In genomic region chr5:140735297-140735696, GRCm38 (mm10) we compare ENCODE assay signal across 8 mouse cellular contexts. TPM values are rescaled to one million over a fixed set of nuclear protein-coding genes. Genes with fewer than 3 reads are reported as not detected.
DNase-seq lines count a peak whose midpoint lies in the region; ATAC-seq and TF ChIP-seq lines count a peak whose summit lies in the region.

No protein-coding gene starts in this region.

- peaks cover 54% of the 10 kb centered on the region for H3K27me3 ChIP-seq in liver, embryonic 12.5 days (replicated peaks)
- H3K27me3 ChIP-seq in midbrain, postnatal 0 days (ENCODE audit: insufficient read depth, low read length), result peaks cover 15% of the 10 kb centered on the region

- no peaks in the 10 kb centered on the region for H3K9me3 ChIP-seq in liver, embryonic 12.5 days (replicated peaks)
- H3K9me3 ChIP-seq in midbrain, postnatal 0 days (ENCODE audit: low read length), result no peaks in the 10 kb centered on the region

- H3K36me3 ChIP-seq in liver, embryonic 12.5 days, result no peaks in the 10 kb centered on the region
- H3K36me3 ChIP-seq in midbrain, postnatal 0 days (ENCODE audit: insufficient read depth, low read length), result no peaks in the 10 kb centered on the region

- H3K9ac ChIP-seq in liver, embryonic 12.5 days, result no peak overlapping the region
- H3K9ac ChIP-seq in midbrain, postnatal 0 days (replicated peaks; ENCODE audit: low read length, poor library complexity, severe bottlenecking), result peak overlapping the region; percentile 33

- intact Hi-C loops in heart, postnatal 10 days (cut with DNase I), result no loop called here

- peak; percentile 55 for DNase-seq in layer of hippocampus, adult 9-11 months
- no peak for DNase-seq in layer of hippocampus, postnatal 36 days
- peak; percentile 30 to 32 for DNase-seq in heart, postnatal 10 days
- peak; percentile 21 for DNase-seq in midbrain, postnatal 0 days (ENCODE audit: low spot score)
- no peak for DNase-seq in cerebellum, postnatal 14 days
- DNase-seq in MN1 (ENCODE audit: low spot score), result no peak

- H3K4me2 ChIP-seq in liver, embryonic 12.5 days, result peak overlapping the region; percentile 55
- peak overlapping the region; percentile 61 for H3K4me2 ChIP-seq in midbrain, postnatal 0 days (ENCODE audit: low read depth, low read length, poor library complexity, severe bottlenecking)

- peak; percentile 35 for ATAC-seq in common myeloid progenitor, adult 5-6 weeks (replicated peaks; ENCODE audit: low read depth, poor library complexity, severe bottlenecking)
- ATAC-seq in liver, embryonic 12.5 days, result peak; percentile 27
- ATAC-seq in midbrain, postnatal 0 days (ENCODE audit: low FRiP score), result peak; percentile 35; the same call in 1 of the 2 replicates

- TF ChIP-seq CTCF in midbrain, postnatal 0 days (IDR thresholded peaks at IDR 0.05), result no peak

- WGBS in liver, embryonic 12.5 days (ENCODE audit: insufficient replicate concordance), result under 1% methylated on average over 22 of the region's 22 CpGs
- under 1% methylated on average over 21 of the region's 22 CpGs for WGBS in midbrain, postnatal 0 days

- H3K4me3 ChIP-seq in liver, embryonic 12.5 days, result peak overlapping the region; percentile 21
- peak overlapping the region; percentile 26 for H3K4me3 ChIP-seq in midbrain, postnatal 0 days (ENCODE audit: low read depth, low read length)

- no peak overlapping the region for H3K27ac ChIP-seq in liver, embryonic 12.5 days
- no peak overlapping the region for H3K27ac ChIP-seq in midbrain, postnatal 0 days (ENCODE audit: low read depth, low read length)

- H3K4me1 ChIP-seq in liver, embryonic 12.5 days, result peaks cover 12% of the 10 kb centered on the region
- no peaks in the 10 kb centered on the region for H3K4me1 ChIP-seq in midbrain, postnatal 0 days (ENCODE audit: insufficient read depth, low read length)

RNA-seq across cellular contexts. Expression of gene Amz1, which starts 11.4 kb away (rescaled TPM):
- total RNA-seq in layer of hippocampus, postnatal 36 days (2021), result 10 to 100 TPM; 12.1 to 13.0 TPM
- total RNA-seq in common myeloid progenitor, adult 5-6 weeks (2017), result 0.10 and 2.4 TPM in 2 replicates
- total RNA-seq in heart, postnatal 10 days (2021), result under 1 TPM; 0.74 to 0.84 TPM
- polyA plus RNA-seq in liver, embryonic 12.5 days (2016; fragmentation: Nextera tagmentation; extraction: Ambion mirVana), result 0.99 and 1.2 TPM in 2 replicates
- 14.4 and 14.9 TPM in 2 replicates for total RNA-seq in midbrain, postnatal 0 days (2014; rRNA removed)
- polyA plus RNA-seq in midbrain, postnatal 0 days (2015; fragmentation: Nextera tagmentation; extraction: Ambion mirVana), result 15.6 and 15.9 TPM in 2 replicates

RNA-seq across cellular contexts. Expression of gene Brat1, which starts 30.5 kb away (rescaled TPM):
- 10 to 100 TPM; 19.5 to 21.0 TPM for total RNA-seq in layer of hippocampus, postnatal 36 days (2021)
- total RNA-seq in common myeloid progenitor, adult 5-6 weeks (2017), result 13.1 and 13.6 TPM in 2 replicates
- 10 to 100 TPM in 1 of 2 experiments, 1 to 10 TPM in 1; 9.6 to 10.8 TPM for total RNA-seq in heart, postnatal 10 days (2021)
- 10.6 and 12.2 TPM in 2 replicates for polyA plus RNA-seq in liver, embryonic 12.5 days (2016; fragmentation: Nextera tagmentation; extraction: Ambion mirVana)
- total RNA-seq in midbrain, postnatal 0 days (2014; rRNA removed), result 37.1 and 40.3 TPM in 2 replicates
- 16.4 and 17.9 TPM in 2 replicates for polyA plus RNA-seq in midbrain, postnatal 0 days (2015; fragmentation: Nextera tagmentation; extraction: Ambion mirVana)

RNA-seq across cellular contexts. Expression of gene Iqce, which starts 33.1 kb away (rescaled TPM):
- 10 to 100 TPM; 48.7 to 66.2 TPM for total RNA-seq in layer of hippocampus, postnatal 36 days (2021)
- 7.9 and 9.8 TPM in 2 replicates for total RNA-seq in common myeloid progenitor, adult 5-6 weeks (2017)
- total RNA-seq in heart, postnatal 10 days (2021), result 10 to 100 TPM; 10.5 to 10.9 TPM
- polyA plus RNA-seq in liver, embryonic 12.5 days (2016; fragmentation: Nextera tagmentation; extraction: Ambion mirVana), result 7.0 and 7.9 TPM in 2 replicates
- total RNA-seq in midbrain, postnatal 0 days (2014; rRNA removed), result 36.4 and 38.6 TPM in 2 replicates
- polyA plus RNA-seq in midbrain, postnatal 0 days (2015; fragmentation: Nextera tagmentation; extraction: Ambion mirVana), result 30.4 and 37.2 TPM in 2 replicates

Comparison
In these comparisons a context has a peak if more than half of its experiments do, and no peak if none do; other contexts are left out.
1. DNase-seq: peak in layer of hippocampus, adult 9-11 months (single experiment), heart, postnatal 10 days (2 of 2) and midbrain, postnatal 0 days (single experiment); none in layer of hippocampus, postnatal 36 days (0 of 2), cerebellum, postnatal 14 days (0 of 2) and MN1 (single experiment).
2. Peak in every context shown above with its lines, with median percentiles within 50 percentile points of each other: ATAC-seq.